Mouse (Mus musculus): ENCODE results near the gene Olfr391-ps. TPM values are rescaled to one million over a fixed set of nuclear protein-coding genes. Genes with fewer than 3 reads are reported as not detected.

Gene Olfr391-ps
- not detected in 2 replicates for polyA plus RNA-seq (2015; fragmentation: Nextera tagmentation; extraction: Ambion mirVana)

DNA sequence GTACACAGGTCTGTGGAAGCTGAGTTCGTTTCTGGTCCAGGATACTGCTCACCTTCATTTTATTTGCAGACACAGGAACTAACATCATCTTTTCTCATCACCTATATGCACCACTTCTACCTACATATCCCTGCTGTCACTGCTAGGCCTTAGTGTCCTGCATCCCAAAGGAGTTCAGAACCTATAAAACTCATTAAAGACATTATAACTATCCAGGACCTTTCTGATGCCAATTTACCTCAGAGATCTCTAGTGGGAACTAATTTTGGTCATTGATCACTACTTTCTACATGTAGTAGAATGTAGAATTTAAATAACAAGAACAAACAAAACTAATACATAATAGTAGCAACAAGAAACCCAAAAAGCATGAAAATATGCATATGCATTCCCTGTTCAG, at the start of gene Olfr391-ps:
TSS of gene Olfr391-ps (minus strand) at position 101 of the 400 bp plus-strand sequence.
- Histone ChIP-seq H3K4me1 (no peaks in the 10 kb centered on the region), H3K4me2 (replicated peaks) (no peak within 1 kb of the TSS), H3K9me3 (replicated peaks) (no peaks in the 10 kb centered on the region), H3K9ac (no peak within 1 kb of the TSS), H3K27me3 (no peaks in the 10 kb centered on the region), H3K36me3 (no peaks in the 10 kb centered on the region), H3K27ac (replicated peaks) (no peak within 1 kb of the TSS), H3K4me3 (replicated peaks) (no peak within 1 kb of the TSS)
- no peak for ATAC-seq (ENCODE audit: insufficient number of reproducible peaks, low FRiP score, low TSS enrichment, low read depth)
- WGBS = 39% methylated on average over 1 of the region's 1 CpGs

DNA sequence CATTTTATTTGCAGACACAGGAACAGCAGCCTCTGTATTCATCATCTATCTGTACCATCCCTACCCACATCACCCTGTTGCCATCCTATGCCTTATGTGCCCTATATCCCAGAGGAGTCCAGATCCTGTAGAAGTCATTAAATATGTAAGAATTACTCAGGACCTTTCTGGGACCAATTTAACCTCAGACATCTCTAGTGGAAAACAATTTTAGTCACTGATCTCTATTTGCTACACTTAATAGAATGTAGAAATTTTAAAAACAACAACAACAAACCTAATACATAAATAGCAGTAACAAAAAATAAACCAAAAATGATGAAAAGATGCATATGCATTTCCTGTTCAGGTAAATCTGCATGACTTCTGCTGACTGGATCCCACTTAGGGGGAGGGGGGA, 48.5 kb upstream of the Olfr391-ps start, which contains the start of gene Olfr393:
TSS of gene Olfr393 (minus strand) at position 101 of the 400 bp plus-strand sequence.
- no peak for ATAC-seq (ENCODE audit: insufficient number of reproducible peaks, low FRiP score, low TSS enrichment, low read depth)
- H3K9me3 ChIP-seq (replicated peaks) = no peaks in the 10 kb centered on the region
- H3K4me3 ChIP-seq (replicated peaks) = no peak within 1 kb of the TSS
- no peaks in the 10 kb centered on the region for H3K4me1 ChIP-seq
- H3K9ac ChIP-seq = no peak within 1 kb of the TSS
- no peaks in the 10 kb centered on the region for H3K36me3 ChIP-seq
- H3K4me2 ChIP-seq (replicated peaks) = no peak within 1 kb of the TSS
- H3K27ac ChIP-seq (replicated peaks) = no peak within 1 kb of the TSS
- no peaks in the 10 kb centered on the region for H3K27me3 ChIP-seq

DNA sequence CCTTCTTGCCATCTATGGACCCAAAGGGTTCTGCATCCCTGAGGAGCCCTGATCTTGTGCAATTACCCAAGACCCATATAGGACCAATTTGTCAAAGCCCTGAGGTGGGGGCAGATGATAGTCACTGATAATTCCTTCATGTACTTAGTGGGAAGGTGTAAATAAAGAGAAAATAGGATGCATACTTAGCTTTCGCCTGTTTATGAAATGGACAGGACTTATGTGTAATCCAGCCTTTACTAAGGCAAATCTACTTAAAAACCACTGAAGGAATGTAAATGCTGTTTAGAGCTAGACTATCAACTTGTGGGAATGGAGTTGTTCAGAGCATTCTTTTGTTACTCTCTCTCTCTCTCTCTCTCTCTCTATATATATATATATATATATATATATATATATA, 14.1 kb upstream of the Olfr391-ps start, which contains the start of gene Olfr392:
TSS of gene Olfr392 (minus strand) at position 101 of the 400 bp plus-strand sequence.
- 93% methylated on average over 1 of the region's 1 CpGs for WGBS
- Histone ChIP-seq H3K4me2 (replicated peaks) (no peak within 1 kb of the TSS), H3K4me3 (replicated peaks) (no peak within 1 kb of the TSS), H3K9me3 (replicated peaks) (no peaks in the 10 kb centered on the region), H3K27me3 (no peaks in the 10 kb centered on the region), H3K36me3 (no peaks in the 10 kb centered on the region), H3K9ac (no peak within 1 kb of the TSS), H3K27ac (replicated peaks) (no peak within 1 kb of the TSS), H3K4me1 (no peaks in the 10 kb centered on the region)
- no peak for ATAC-seq (ENCODE audit: insufficient number of reproducible peaks, low FRiP score, low TSS enrichment, low read depth)

DNA sequence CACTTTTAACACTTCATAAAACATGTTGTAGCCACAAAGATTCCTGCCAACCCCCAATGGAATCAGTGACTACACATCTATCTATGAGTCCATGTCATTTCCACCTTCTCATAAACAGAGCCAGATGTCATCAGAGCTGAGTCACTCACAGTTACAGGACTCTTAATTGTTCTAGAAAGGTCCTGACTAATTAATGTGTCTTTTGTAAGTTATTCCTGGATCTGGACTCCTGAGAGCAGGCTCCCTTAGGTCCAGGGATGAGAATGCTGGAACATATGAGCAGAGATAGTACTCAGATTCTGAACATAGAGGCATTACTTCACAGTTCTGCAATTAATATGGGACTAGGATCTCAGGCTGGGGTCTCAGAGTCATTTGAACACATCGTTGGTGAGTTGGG, 20.2 kb downstream of the Olfr391-ps start, which contains the start of gene Olfr390:
TSS of gene Olfr390 (plus strand) at position 301 of the 400 bp plus-strand sequence.
- Histone ChIP-seq H3K27ac (replicated peaks) (no peak within 1 kb of the TSS), H3K9ac (no peak within 1 kb of the TSS), H3K36me3 (no peaks in the 10 kb centered on the region), H3K4me1 (no peaks in the 10 kb centered on the region), H3K27me3 (no peaks in the 10 kb centered on the region), H3K4me3 (replicated peaks) (no peak within 1 kb of the TSS), H3K4me2 (replicated peaks) (no peak within 1 kb of the TSS), H3K9me3 (replicated peaks) (no peaks in the 10 kb centered on the region)
- ATAC-seq (ENCODE audit: insufficient number of reproducible peaks, low FRiP score, low TSS enrichment, low read depth) = no peak
- WGBS = 61% methylated on average over 1 of the region's 1 CpGs

DNA sequence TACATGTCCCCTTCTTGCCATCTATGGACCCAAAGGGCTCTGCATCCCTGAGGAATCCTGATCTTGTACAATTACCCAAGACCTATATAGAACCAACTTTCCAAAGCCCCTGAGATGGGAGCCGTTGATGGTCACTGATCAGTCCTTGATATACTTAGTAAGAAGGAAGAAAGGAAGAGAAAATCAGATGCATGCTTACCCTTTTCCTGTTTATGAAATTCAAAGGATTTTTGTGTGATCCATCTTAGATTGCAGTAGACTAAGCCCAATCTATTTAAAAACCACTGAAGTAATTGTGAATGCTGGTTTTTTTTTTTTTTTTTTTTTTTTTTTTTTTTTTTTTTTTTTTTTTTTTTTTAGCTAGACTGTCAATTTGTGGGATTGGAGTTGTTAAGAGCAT, 22.2 kb downstream of the Olfr391-ps start, which contains the start of gene Olfr389:
TSS of gene Olfr389 (minus strand) at position 101 of the 400 bp plus-strand sequence.
- H3K9me3 ChIP-seq (replicated peaks) = no peaks in the 10 kb centered on the region
- no peak within 1 kb of the TSS for H3K4me2 ChIP-seq (replicated peaks)
- H3K9ac ChIP-seq = no peak within 1 kb of the TSS
- no peak within 1 kb of the TSS for H3K4me3 ChIP-seq (replicated peaks)
- 89% methylated on average over 1 of the region's 1 CpGs for WGBS
- H3K4me1 ChIP-seq = no peaks in the 10 kb centered on the region
- ATAC-seq (ENCODE audit: insufficient number of reproducible peaks, low FRiP score, low TSS enrichment, low read depth) = no peak
- no peaks in the 10 kb centered on the region for H3K27me3 ChIP-seq
- H3K27ac ChIP-seq (replicated peaks) = no peak within 1 kb of the TSS
- no peaks in the 10 kb centered on the region for H3K36me3 ChIP-seq

DNA sequence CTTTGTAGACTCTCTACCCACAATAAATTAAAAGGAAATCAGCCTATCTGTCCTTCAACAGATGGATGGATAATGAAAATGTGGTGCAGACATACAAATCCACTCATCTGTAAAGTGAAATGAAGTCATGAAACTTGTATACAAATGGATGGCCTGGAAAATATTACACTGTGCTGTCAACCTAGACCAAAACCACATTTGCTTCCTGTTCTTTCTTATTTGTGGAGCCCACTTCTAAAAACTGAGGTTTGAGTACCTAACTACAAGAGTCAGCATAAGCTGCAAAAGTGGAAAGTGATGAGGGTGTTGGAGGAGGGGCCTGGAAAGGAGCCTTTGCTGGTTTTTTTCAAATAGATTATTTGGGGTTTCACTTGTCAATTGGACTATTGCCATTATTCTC, 43.7 kb downstream of the Olfr391-ps start:
- ATAC-seq (ENCODE audit: insufficient number of reproducible peaks, low FRiP score, low TSS enrichment, low read depth) = no peak
- H3K9ac ChIP-seq = no peak overlapping the region

More for the DNA sequence above, 43.7 kb downstream of the Olfr391-ps start:
- Histone ChIP-seq H3K9me3 (replicated peaks) (0 out of 2 replicates have a peak, but pooled peaks cover 3% of the 10 kb centered on the region), H3K36me3 (no peaks in the 10 kb centered on the region), H3K4me1 (no peaks in the 10 kb centered on the region), H3K27me3 (no peaks in the 10 kb centered on the region), H3K4me2 (replicated peaks) (no peak overlapping the region), H3K4me3 (replicated peaks) (no peak overlapping the region), H3K27ac (replicated peaks) (no peak overlapping the region)

Other genes starting within 250 kb of the Olfr391-ps start
- gene Olfr385, start 210.0 kb downstream of the Olfr391-ps start, polyA plus RNA-seq (2015; fragmentation: Nextera tagmentation; extraction: Ambion mirVana) = 0.24 TPM in 1 of 2 replicates, not detected in the other
- not detected in 2 replicates for gene Olfr384, start 204.5 kb downstream of the Olfr391-ps start, polyA plus RNA-seq (2015; fragmentation: Nextera tagmentation; extraction: Ambion mirVana)
- not detected in 2 replicates for gene Zfp735, start 114.3 kb downstream of the Olfr391-ps start, polyA plus RNA-seq (2015; fragmentation: Nextera tagmentation; extraction: Ambion mirVana)
- gene Olfr389, start 22.3 kb downstream of the Olfr391-ps start, polyA plus RNA-seq (2015; fragmentation: Nextera tagmentation; extraction: Ambion mirVana) = not detected in 2 replicates
- 0.05 TPM in 1 of 2 replicates, not detected in the other for gene Olfr390, start 20.1 kb downstream of the Olfr391-ps start, polyA plus RNA-seq (2015; fragmentation: Nextera tagmentation; extraction: Ambion mirVana)
- gene Olfr392, start 14.0 kb upstream of the Olfr391-ps start, polyA plus RNA-seq (2015; fragmentation: Nextera tagmentation; extraction: Ambion mirVana) = 0.04 and 0.05 TPM in 2 replicates
- 0.25 TPM in 1 of 2 replicates, not detected in the other for gene Olfr393, start 48.4 kb upstream of the Olfr391-ps start, polyA plus RNA-seq (2015; fragmentation: Nextera tagmentation; extraction: Ambion mirVana)
- not detected in 2 replicates for gene Olfr394, start 87.7 kb upstream of the Olfr391-ps start, polyA plus RNA-seq (2015; fragmentation: Nextera tagmentation; extraction: Ambion mirVana)
- 0.29 TPM in 1 of 2 replicates, not detected in the other for gene Olfr395, start 106.2 kb upstream of the Olfr391-ps start, polyA plus RNA-seq (2015; fragmentation: Nextera tagmentation; extraction: Ambion mirVana)
- 0.11 and 0.44 TPM in 2 replicates for gene Olfr23, start 133.6 kb upstream of the Olfr391-ps start, polyA plus RNA-seq (2015; fragmentation: Nextera tagmentation; extraction: Ambion mirVana)
- 0.04 TPM in 1 of 2 replicates, not detected in the other for gene Olfr397, start 157.8 kb upstream of the Olfr391-ps start, polyA plus RNA-seq (2015; fragmentation: Nextera tagmentation; extraction: Ambion mirVana)
- not detected in 2 replicates for gene Olfr398, start 187.4 kb upstream of the Olfr391-ps start, polyA plus RNA-seq (2015; fragmentation: Nextera tagmentation; extraction: Ambion mirVana)